Mouse (Mus musculus) MEL (cell line): ENCODE results near the gene Nkg7. TPM values are rescaled to one million over a fixed set of nuclear protein-coding genes. Genes with fewer than 3 reads are reported as not detected.

Experiments
- DNase-seq: peaks from one replicate; pipeline ENCODE4 v3.0.0; 2011; ENCODE audit warnings: low read depth, low spot score
- H3K27ac ChIP-seq: 2 replicates; pipeline ENCODE4 v1.5.1; 2012; ENCODE audit warnings: low read depth, mild to moderate bottlenecking, control low read depth, low read length, moderate library complexity; ENCODE audit not compliant: control insufficient read depth
- H3K27me3 ChIP-seq, 2 experiments: fragments of 150-350 bp in 1 of 2; sonication (generic) in 1 of 2; 2 replicates each; pipeline ENCODE4 v1.6.1; 2012; ENCODE audit warnings: low read length in 2 of 2, mild to moderate bottlenecking in 2 of 2, improper control_type of control experiment in 1 of 2, moderate library complexity in 1 of 2; ENCODE audit not compliant: insufficient read depth in 2 of 2, control insufficient read depth in 1 of 2
- H3K36me3 ChIP-seq, 2 experiments: 2 replicates each; pipeline ENCODE4 v1.6.1; 2012 to 2014; ENCODE audit warnings: low read length in 2 of 2, improper control_type of control experiment in 1 of 2, inconsistent platforms in 1 of 2, mild to moderate bottlenecking in 1 of 2; ENCODE audit not compliant: insufficient read depth in 2 of 2, control insufficient read depth in 1 of 2
- H3K4me1 ChIP-seq, 2 experiments: fragments of 150-350 bp in 1 of 2; sonication (generic) in 1 of 2; 2 replicates each; pipeline ENCODE4 v1.6.1; 2012; ENCODE audit warnings: low read length in 2 of 2, improper control_type of control experiment in 1 of 2, mild to moderate bottlenecking in 1 of 2; ENCODE audit not compliant: insufficient read depth in 2 of 2, control insufficient read depth in 1 of 2
- H3K4me3 ChIP-seq, 2 experiments: fragments of 150-350 bp in 1 of 2; sonication (generic) in 1 of 2; 2 replicates each; pipeline ENCODE4 v1.5.1; 2012; ENCODE audit warnings: low read depth in 2 of 2, low read length in 2 of 2, mild to moderate bottlenecking in 2 of 2, moderate library complexity in 2 of 2, control low read depth in 1 of 2, improper control_type of control experiment in 1 of 2; ENCODE audit not compliant: control insufficient read depth in 1 of 2, insufficient read depth in 1 of 2
- H3K79me2 ChIP-seq: 2 replicates; pipeline ENCODE4 v1.6.1; 2012; ENCODE audit warnings: mild to moderate bottlenecking, low read length, moderate library complexity; ENCODE audit not compliant: control insufficient read depth, poor library complexity, insufficient read depth
- H3K9ac ChIP-seq: 2 replicates; pipeline ENCODE4 v1.6.1; 2012; ENCODE audit warnings: low read depth, mild to moderate bottlenecking, control low read depth, low read length, moderate library complexity; ENCODE audit not compliant: control insufficient read depth, poor library complexity, severe bottlenecking
- H3K9me3 ChIP-seq: fragments of 150-350 bp; sonication (generic); replicated peaks from 2 replicates; pipeline ENCODE4 v1.6.1; 2012; ENCODE audit warnings: mild to moderate bottlenecking, low read length, improper control_type of control experiment, moderate library complexity; ENCODE audit not compliant: insufficient read depth
- BHLHE40 ChIP-seq: IDR thresholded peaks from 2 replicates; pipeline ENCODE4 v1.6.1; 2012; ENCODE audit warnings: low read depth, mild to moderate bottlenecking, inconsistent platforms, low read length, improper control_type of control experiment, borderline replicate concordance
- CHD1 ChIP-seq: IDR thresholded peaks from 2 replicates; pipeline ENCODE4 v1.6.1; 2012; ENCODE audit warnings: low read depth, mild to moderate bottlenecking, inconsistent platforms, low read length, improper control_type of control experiment
- CHD2 ChIP-seq: IDR thresholded peaks from 2 replicates; pipeline ENCODE4 v1.6.1; 2011; ENCODE audit warnings: low read length, improper control_type of control experiment
- E2F4 ChIP-seq: IDR thresholded peaks from 2 replicates; pipeline ENCODE4 v1.6.1; 2011; ENCODE audit warnings: low read depth, low read length, improper control_type of control experiment, borderline replicate concordance
- ETS1 ChIP-seq: IDR thresholded peaks from 2 replicates; pipeline ENCODE4 v1.6.1; 2012; ENCODE audit warnings: low read depth, mild to moderate bottlenecking, inconsistent platforms, low read length, improper control_type of control experiment, moderate library complexity
- GATA1 ChIP-seq: IDR thresholded peaks from 2 replicates; pipeline ENCODE4 v1.6.1; 2011; ENCODE audit warnings: low read depth, low read length, improper control_type of control experiment
- JUND ChIP-seq: IDR thresholded peaks from 2 replicates; pipeline ENCODE4 v1.6.1; 2011; ENCODE audit warnings: low read depth, mild to moderate bottlenecking, improper control_type of control experiment, low read length
- KAT2A ChIP-seq: conservative IDR thresholded peaks from 2 replicates; pipeline ENCODE4 v1.6.1; 2012; ENCODE audit warnings: low read depth, low read length, improper control_type of control experiment, inconsistent platforms
- MXI1 ChIP-seq: IDR thresholded peaks from 2 replicates; pipeline ENCODE4 v1.6.1; 2011; ENCODE audit warnings: mild to moderate bottlenecking, low read depth, low read length, improper control_type of control experiment
- MYB ChIP-seq: IDR thresholded peaks from 2 replicates; pipeline ENCODE4 v1.6.1; 2011; ENCODE audit warnings: mild to moderate bottlenecking, low read depth, low read length, improper control_type of control experiment
- MYC ChIP-seq: IDR thresholded peaks from 2 replicates; pipeline ENCODE4 v1.6.1; 2011; ENCODE audit warnings: low read depth, mild to moderate bottlenecking, low read length, improper control_type of control experiment, moderate library complexity
- NELFE ChIP-seq: IDR thresholded peaks from 2 replicates; pipeline ENCODE4 v1.6.1; 2011; ENCODE audit warnings: low read depth, low read length, improper control_type of control experiment
- NRF1 ChIP-seq: IDR thresholded peaks from 2 replicates; pipeline ENCODE4 v1.6.1; 2014; ENCODE audit warnings: low read depth, mild to moderate bottlenecking, inconsistent platforms, low read length, improper control_type of control experiment, moderate library complexity; ENCODE audit not compliant: poor library complexity, insufficient read depth, severe bottlenecking
- POLR2AphosphoS5 ChIP-seq: IDR thresholded peaks from 2 replicates; pipeline ENCODE4 v1.6.1; 2012; ENCODE audit warnings: low read depth, borderline replicate concordance, mild to moderate bottlenecking, inconsistent platforms, low read length, moderate library complexity, mixed read lengths
- RAD21 ChIP-seq: IDR thresholded peaks from 2 replicates; pipeline ENCODE4 v1.6.1; 2011; ENCODE audit warnings: mild to moderate bottlenecking, low read depth, low read length, improper control_type of control experiment
- RCOR1 ChIP-seq: IDR thresholded peaks from 2 replicates; pipeline ENCODE4 v1.6.1; 2012; ENCODE audit warnings: low read depth, mild to moderate bottlenecking, inconsistent platforms, low read length, improper control_type of control experiment
- SIN3A ChIP-seq: IDR thresholded peaks from 2 replicates; pipeline ENCODE4 v1.6.1; 2012; ENCODE audit warnings: low read length, improper control_type of control experiment, inconsistent platforms
- TAL1 ChIP-seq: IDR thresholded peaks from 2 replicates; pipeline ENCODE4 v1.6.1; 2012; ENCODE audit warnings: mild to moderate bottlenecking, inconsistent platforms, low read length, moderate library complexity, mixed read lengths
- TBP ChIP-seq: IDR thresholded peaks from 2 replicates; pipeline ENCODE4 v1.8.0; 2011; ENCODE audit warnings: low read depth, low read length, improper control_type of control experiment
- TCF12 ChIP-seq: IDR thresholded peaks from 2 replicates; pipeline ENCODE4 v1.6.1; 2014; ENCODE audit warnings: low read depth, mild to moderate bottlenecking, inconsistent platforms, low read length, improper control_type of control experiment, moderate library complexity
- USF1 ChIP-seq: IDR thresholded peaks from 2 replicates; pipeline ENCODE4 v1.6.1; 2014; ENCODE audit warnings: low read depth, mild to moderate bottlenecking, inconsistent platforms, low read length, improper control_type of control experiment, moderate library complexity
- ZMIZ1 ChIP-seq: IDR thresholded peaks from 2 replicates; pipeline ENCODE4 v1.6.1; 2012; ENCODE audit warnings: low read depth, mild to moderate bottlenecking, inconsistent platforms, low read length, improper control_type of control experiment, moderate library complexity
- ZNF384 ChIP-seq: IDR thresholded peaks from 2 replicates; pipeline ENCODE4 v1.6.1; 2012; ENCODE audit warnings: low read depth, mild to moderate bottlenecking, inconsistent platforms, low read length, improper control_type of control experiment
- polyA plus RNA-seq, 2 experiments: library from polyadenylated mRNA; stranded (reverse) in 1 of 2; unstranded in 1 of 2; fragments of >175 nt in 1 of 2; fragments of >200 nt in 1 of 2; gene quantifications; 2 replicates each; pipeline versions ENCODE4 v1.2.1 to v1.2.4; 2012; ENCODE audit warnings: low replicate concordance in 2 of 2, low read depth in 1 of 2; ENCODE audit not compliant: insufficient read length in 2 of 2, insufficient read depth in 1 of 2, missing spikeins in 1 of 2
- total RNA-seq: library from RNA; depleted of rRNA; stranded (reverse); fragments of 300-350 nt; gene quantifications from 2 replicates; pipeline ENCODE4 v1.2.3, GENCODE M21; 2012

Gene Nkg7
- total and polyA plus RNA-seq, 3 experiments, result not detected

GRCm38 (mm10) chr7:43454371-43454770 is 17.5 kb downstream of the Nkg7 start (continued):
- TF ChIP-seq CHD1, result no peak
- TF ChIP-seq ZMIZ1, result no peak

- no peaks in the 10 kb centered on the region for H3K79me2 ChIP-seq
- H3K4me3 ChIP-seq, result no peak within 1 kb of the TSS
- no peaks in the 10 kb centered on the region; a peak in 1 of 4 replicates for H3K4me1 ChIP-seq
- DNase-seq, result no peak
- no peak within 1 kb of the TSS for H3K27ac ChIP-seq
- no peak within 1 kb of the TSS for H3K9ac ChIP-seq
- TF ChIP-seq ZNF384 (no peak), RCOR1 (no peak), MYB (no peak), E2F4 (no peak), KAT2A (no peak), TBP (no peak)
- H3K27me3 ChIP-seq, result no peaks in the 10 kb centered on the region
- no peaks in the 10 kb centered on the region for H3K36me3 ChIP-seq
- no peaks in the 10 kb centered on the region for H3K9me3 ChIP-seq
Measured at GRCm38 (mm10) chr7:43462851-43463250, 26.0 kb downstream of the Nkg7 start, which contains the start of gene Vsig10l. Gene Vsig10l, plus strand, starts transcription at chr7:43463151.

GRCm38 (mm10) chr7:43463976-43464375 is 27.1 kb downstream of the Nkg7 start:
- Histone ChIP-seq H3K9me3 (no peaks in the 10 kb centered on the region), H3K27ac (no peak overlapping the region), H3K36me3 (no peaks in the 10 kb centered on the region), H3K4me1 (no peaks in the 10 kb centered on the region; a peak in 1 of 4 replicates), H3K4me3 (no peak overlapping the region), H3K27me3 (no peaks in the 10 kb centered on the region), H3K79me2 (no peaks in the 10 kb centered on the region), H3K9ac (no peak overlapping the region)
- no peak for TF ChIP-seq MXI1
- no peak for TF ChIP-seq GATA1
- TF ChIP-seq NRF1, result no peak
- no peak for TF ChIP-seq NELFE
- TF ChIP-seq JUND, result no peak
- no peak for TF ChIP-seq POLR2AphosphoS5
- TF ChIP-seq CHD2, result no peak
- TF ChIP-seq USF1, result no peak
- no peak for TF ChIP-seq RAD21
- no peak for TF ChIP-seq ZNF384
- no peak for TF ChIP-seq CHD1
- no peak for TF ChIP-seq TBP
- TF ChIP-seq MYC, result no peak
- no peak for TF ChIP-seq SIN3A
- TF ChIP-seq RCOR1, result no peak
- TF ChIP-seq MYB, result no peak
- no peak for TF ChIP-seq ETS1
- no peak for TF ChIP-seq TAL1
- no peak for TF ChIP-seq TCF12
- no peak for TF ChIP-seq BHLHE40
- no peak for DNase-seq
